Mouse (Mus musculus) midbrain, embryonic 16.5 days (tissue): ENCODE measurements at regions not wholly inside any gene's neighbourhood (a gene's known extent, or its start where the extent isn't known, plus 50 kb on each side); places are given as distances from the start of the nearest gene placed in this dataset.

Source experiments
- ATAC-seq: fragments of 200-750 bp; cut with Nextera tagmentation; 2 replicates; pipeline ENCODE4 v1.8.0; 2017; ENCODE audit warnings: moderate TSS enrichment
- H3K27ac ChIP-seq: fragments of 300-500 bp; sonication (generic); 2 replicates; pipeline ENCODE4 v1.5.1; 2014; ENCODE audit warnings: mild to moderate bottlenecking, low read length, mixed read lengths
- H3K27me3 ChIP-seq: fragments of 300-500 bp; sonication (generic); 2 replicates; pipeline ENCODE4 v1.6.1; 2014; ENCODE audit warnings: low read depth, low read length, mixed read lengths; ENCODE audit not compliant: control insufficient read depth, insufficient read depth
- H3K36me3 ChIP-seq: fragments of 300-500 bp; sonication (generic); 2 replicates; pipeline ENCODE4 v1.6.1; 2014; ENCODE audit warnings: mild to moderate bottlenecking, low read length, moderate library complexity, mixed read lengths; ENCODE audit not compliant: control insufficient read depth, insufficient read depth
- H3K4me1 ChIP-seq: fragments of 300-500 bp; sonication (generic); 2 replicates; pipeline ENCODE4 v1.6.1; 2014; ENCODE audit warnings: mild to moderate bottlenecking, low read length, mixed read lengths; ENCODE audit not compliant: control insufficient read depth, insufficient read depth
- H3K4me2 ChIP-seq: fragments of 300-500 bp; sonication (generic); 2 replicates; pipeline ENCODE4 v1.6.1; 2014; ENCODE audit warnings: mild to moderate bottlenecking, low read length, mixed read lengths
- H3K4me3 ChIP-seq: fragments of 300-500 bp; sonication (generic); 2 replicates; pipeline ENCODE4 v1.5.1; 2014; ENCODE audit warnings: low read depth, mild to moderate bottlenecking, low read length, moderate library complexity, mixed read lengths
- H3K9ac ChIP-seq: fragments of 300-500 bp; sonication (generic); 2 replicates; pipeline ENCODE4 v1.6.1; 2014; ENCODE audit warnings: low read depth, low read length, mixed read lengths
- H3K9me3 ChIP-seq: fragments of 300-500 bp; sonication (generic); replicated peaks from 2 replicates; pipeline ENCODE4 v1.6.1; 2014; ENCODE audit warnings: mild to moderate bottlenecking, low read length, mixed read lengths; ENCODE audit not compliant: control insufficient read depth, poor library complexity, severe bottlenecking
- WGBS: fragments of 180-500 bp; shearing (Covaris S2); extraction: QIAGEN DNeasy Blood & Tissue Kit; methylation state at CpG from one replicate; pipeline ENCODE4 v1.1.7; 2014; 5-methylcytosine and 5-hydroxymethylcytosine counted together

DNA sequence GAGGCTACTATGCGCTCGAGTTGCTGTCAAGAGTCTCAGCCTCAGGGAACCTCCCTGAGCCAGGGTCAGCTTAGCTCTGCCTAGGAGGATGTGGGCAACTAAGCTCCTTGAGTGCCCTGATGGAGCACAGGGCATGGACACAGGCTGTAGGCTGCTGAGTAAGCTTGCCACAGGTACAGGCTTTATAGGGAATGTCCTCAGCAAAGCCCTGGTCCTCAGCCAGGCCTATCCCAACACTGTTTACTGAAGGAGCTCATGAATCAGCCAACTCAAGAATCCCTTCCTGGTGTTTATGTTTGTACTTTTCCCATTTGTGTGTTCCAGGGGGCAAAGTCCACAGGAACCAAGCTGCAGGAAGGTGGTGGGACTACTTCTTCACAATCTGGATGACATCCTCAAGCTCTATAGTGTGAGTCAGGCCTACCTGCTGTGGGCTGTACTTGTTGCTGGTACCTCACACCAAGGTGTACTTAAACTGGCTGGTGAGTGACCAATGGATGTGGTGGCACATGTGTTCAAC lies 72.1 kb upstream of the Six3 start:
- H3K4me1 ChIP-seq, result no peaks in the 10 kb centered on the region
- H3K27me3 ChIP-seq, result no peaks in the 10 kb centered on the region

GRCm38 (mm10) chr17:85548061-85548460 lies 65.3 kb upstream of the Six3 start:
- H3K9ac ChIP-seq, result no peak overlapping the region
- no peak overlapping the region for H3K4me3 ChIP-seq
- no peaks in the 10 kb centered on the region for H3K27me3 ChIP-seq
- WGBS, result 90% methylated on average over 5 of the region's 5 CpGs
- H3K27ac ChIP-seq, result no peak overlapping the region
- H3K4me2 ChIP-seq, result no peak overlapping the region
- no peak for ATAC-seq
- no peaks in the 10 kb centered on the region for H3K9me3 ChIP-seq
- H3K4me1 ChIP-seq, result no peaks in the 10 kb centered on the region
- no peaks in the 10 kb centered on the region for H3K36me3 ChIP-seq

More for the DNA sequence above, 72.1 kb upstream of the Six3 start:
- Histone ChIP-seq H3K4me2 (no peak overlapping the region), H3K9ac (no peak overlapping the region), H3K27ac (no peak overlapping the region), H3K36me3 (no peaks in the 10 kb centered on the region), H3K9me3 (no peaks in the 10 kb centered on the region), H3K4me3 (no peak overlapping the region)
- WGBS, result 83% methylated on average over 2 of the region's 2 CpGs
- ATAC-seq, result no peak

DNA sequence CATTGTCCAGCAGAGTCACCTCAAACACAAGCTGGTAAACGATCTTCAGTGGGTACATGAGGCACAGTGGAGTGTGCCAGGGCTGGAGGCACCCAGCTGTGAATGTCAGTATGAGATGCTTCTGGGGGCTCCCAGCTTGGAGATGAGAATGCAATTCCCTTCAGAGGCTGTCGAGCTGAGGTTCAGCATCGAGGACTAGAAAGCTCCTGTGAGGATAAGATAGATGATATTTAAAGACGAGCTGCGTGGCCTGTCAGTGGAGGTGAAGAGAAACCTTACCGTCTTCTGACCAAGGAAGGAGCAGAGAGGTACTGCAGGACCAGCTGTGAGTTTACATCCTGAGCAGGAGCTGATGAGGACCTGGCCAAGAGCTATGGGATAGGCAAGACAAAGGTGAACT lies 52.4 kb upstream of the Six3 start:
- H3K4me1 ChIP-seq, result no peaks in the 10 kb centered on the region
- no peak overlapping the region for H3K4me3 ChIP-seq
- H3K36me3 ChIP-seq, result no peaks in the 10 kb centered on the region
- no peak overlapping the region for H3K9ac ChIP-seq
- H3K9me3 ChIP-seq, result peaks cover 2% of the 10 kb centered on the region; the same call in 1 of the 2 replicates
- H3K27ac ChIP-seq, result no peak overlapping the region
- H3K4me2 ChIP-seq, result no peak overlapping the region
- ATAC-seq, result no peak
- 79% methylated on average over 6 of the region's 6 CpGs for WGBS
- H3K27me3 ChIP-seq, result no peaks in the 10 kb centered on the region

- Histone ChIP-seq H3K9ac (no peak overlapping the region), H3K4me3 (no peak overlapping the region), H3K27me3 (no peaks in the 10 kb centered on the region), H3K4me1 (no peaks in the 10 kb centered on the region), H3K27ac (no peak overlapping the region), H3K36me3 (no peaks in the 10 kb centered on the region), H3K9me3 (no peaks in the 10 kb centered on the region), H3K4me2 (peak overlapping the region; percentile 10; the same call in 1 of the 2 replicates)
- 57% methylated on average over 17 of the region's 17 CpGs for WGBS
- ATAC-seq, result no peak
These were observed 50.7 kb upstream of the Six3 start for GRCm38 (mm10) chr17:85562510-85563266.

DNA sequence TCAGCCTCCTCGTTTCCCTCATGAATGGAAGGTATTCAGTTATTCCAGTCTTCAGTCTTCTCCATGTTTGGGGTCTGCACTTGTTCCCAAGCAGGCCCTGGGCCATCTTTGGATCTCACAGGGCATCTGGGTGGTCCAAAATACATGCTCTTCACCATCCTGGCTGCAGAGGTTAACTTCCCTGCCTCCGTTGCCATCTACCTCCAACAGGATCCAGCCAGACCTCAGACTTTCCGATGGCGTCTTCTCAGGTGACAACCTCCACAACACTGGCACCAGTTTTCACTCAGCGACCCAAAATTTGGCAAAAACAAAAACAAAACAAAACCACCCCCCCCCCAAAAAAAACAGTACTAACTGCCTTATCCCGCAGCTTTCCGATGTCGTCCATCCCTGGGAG lies 50.0 kb upstream of the Six3 start:
- H3K4me2 ChIP-seq, result no peak overlapping the region
- H3K9me3 ChIP-seq, result no peaks in the 10 kb centered on the region
- H3K36me3 ChIP-seq, result no peaks in the 10 kb centered on the region
- no peaks in the 10 kb centered on the region for H3K27me3 ChIP-seq
- no peak overlapping the region for H3K4me3 ChIP-seq
- no peak overlapping the region for H3K27ac ChIP-seq
- ATAC-seq, result no peak
- WGBS, result 82% methylated on average over 8 of the region's 8 CpGs
- H3K9ac ChIP-seq, result no peak overlapping the region
- no peaks in the 10 kb centered on the region for H3K4me1 ChIP-seq
